Mouse (Mus musculus) thymus, postnatal 0 days (tissue): ENCODE measurements at regions not wholly inside any gene's neighbourhood (a gene's known extent, or its start where the extent isn't known, plus 50 kb on each side); places are given as distances from the start of the nearest gene placed in this dataset.

Experiments used
- DNase-seq: peaks from one replicate; pipeline ENCODE4 v3.0.0-alpha.2; 2015; ENCODE audit warnings: low spot score

- DNase-seq, result no peak
These were observed 81.1 kb upstream of the Vwde start for GRCm38 (mm10) chr6:13305873-13306272.

- DNase-seq, result no peak
These were observed 73.4 kb upstream of the Vwde start for GRCm38 (mm10) chr6:13298171-13298570.

DNA sequence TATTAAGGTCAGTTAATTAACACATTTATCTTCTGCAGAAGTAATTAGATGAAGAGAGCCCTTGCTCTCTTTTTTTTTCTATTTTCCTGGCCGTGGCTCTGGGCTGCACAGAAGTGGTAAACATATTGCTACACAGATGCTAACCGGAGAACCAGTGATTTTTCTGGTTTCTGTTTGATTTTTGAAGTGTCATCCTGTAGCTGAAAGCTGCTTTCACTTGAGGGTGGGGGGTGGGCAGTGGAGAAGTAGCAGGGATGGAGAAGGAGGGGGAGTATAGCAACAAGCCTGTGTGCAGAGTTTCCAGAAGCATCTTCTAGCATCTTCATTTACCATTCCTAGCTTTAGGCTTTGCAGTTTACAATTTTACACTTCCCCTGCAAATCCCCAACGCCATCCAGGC is 72.3 kb upstream of the Vwde start:
- no peak for DNase-seq

DNA sequence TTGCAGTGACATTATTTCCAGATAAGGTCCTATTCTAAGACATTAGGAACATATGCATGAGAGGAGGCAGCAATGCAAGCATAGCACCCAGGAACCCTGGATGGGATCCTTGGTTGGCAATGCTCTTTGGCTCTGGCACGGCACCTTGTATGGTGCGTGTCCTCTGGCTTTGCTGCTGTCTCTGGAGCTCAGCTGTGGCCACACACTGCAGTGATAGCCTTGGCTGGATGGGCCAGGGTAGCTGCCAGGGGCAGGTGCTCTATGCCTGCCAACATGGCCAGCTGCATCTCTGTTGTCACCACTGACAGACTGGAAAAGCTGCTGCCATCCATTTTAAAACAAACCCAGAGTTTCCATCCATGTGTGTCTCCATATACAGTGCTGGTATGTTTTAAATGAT is 71.3 kb upstream of the Vwde start:
- no peak for DNase-seq

- no peak for DNase-seq
These were observed 69.6 kb upstream of the Vwde start for GRCm38 (mm10) chr6:13294393-13294792.

- DNase-seq, result no peak
These were observed 63.7 kb upstream of the Vwde start for GRCm38 (mm10) chr6:13288500-13288899.

DNA sequence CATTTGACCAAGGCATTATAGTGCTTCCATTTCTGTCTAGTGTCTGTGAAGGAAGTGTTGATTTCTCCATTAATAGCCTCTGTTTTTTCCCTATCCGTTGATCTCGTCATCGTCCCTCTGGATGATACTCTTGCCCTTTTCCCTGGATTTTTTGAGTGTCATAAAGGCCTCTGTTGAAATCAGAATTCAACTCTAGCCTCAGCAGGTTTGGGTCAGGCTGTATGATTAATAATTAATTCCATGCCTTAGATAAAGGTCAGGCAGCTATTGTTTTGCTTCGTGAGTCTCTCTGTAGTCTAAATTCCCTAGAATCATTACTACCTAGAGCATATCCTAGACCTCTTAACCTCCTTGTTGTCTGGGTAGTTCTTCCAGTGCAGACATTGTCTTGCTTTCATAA is 63.0 kb upstream of the Vwde start:
- no peak for DNase-seq

- DNase-seq, result no peak
These were observed 61.9 kb upstream of the Vwde start for GRCm38 (mm10) chr6:13286542-13287273.

DNA sequence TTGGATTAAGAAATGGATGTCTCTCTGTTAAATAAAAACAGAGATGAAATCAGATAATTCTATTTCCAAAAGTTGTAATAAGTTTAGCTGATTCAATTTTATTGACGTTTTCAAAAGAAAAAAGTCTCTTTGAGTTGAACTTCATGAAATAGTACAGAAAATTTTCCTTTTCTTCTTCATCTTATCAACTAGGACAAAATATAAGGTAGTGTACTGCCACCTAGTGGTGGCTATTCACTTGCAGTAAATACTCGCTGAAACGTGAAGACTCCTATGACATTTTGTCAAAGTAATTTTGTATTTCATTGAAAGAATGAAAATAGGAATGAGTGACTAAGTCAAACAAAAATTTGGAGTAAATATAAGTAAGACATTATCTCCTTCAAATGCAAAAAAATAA is 56.1 kb upstream of the Vwde start:
- DNase-seq, result peak; percentile 42
